Mouse (Mus musculus): ENCODE results near the gene Gdf2.

DNA sequence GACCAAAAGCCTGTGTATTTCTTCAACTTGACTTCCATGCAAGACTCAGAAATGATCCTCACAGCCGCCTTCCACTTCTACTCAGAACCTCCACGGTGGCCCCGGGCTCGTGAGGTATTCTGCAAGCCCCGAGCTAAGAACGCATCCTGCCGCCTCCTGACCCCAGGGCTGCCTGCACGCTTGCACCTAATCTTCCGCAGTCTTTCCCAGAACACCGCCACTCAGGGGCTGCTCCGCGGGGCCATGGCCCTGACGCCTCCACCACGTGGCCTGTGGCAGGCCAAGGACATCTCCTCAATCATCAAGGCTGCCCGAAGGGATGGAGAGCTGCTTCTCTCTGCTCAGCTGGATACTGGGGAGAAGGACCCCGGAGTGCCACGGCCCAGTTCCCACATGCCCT is 9.0 kb upstream of the Gdf2 start:
- TF ChIP-seq NELFE (IDR thresholded peaks at IDR 0.05; ENCODE audit: low read depth, low read length) = no peak
- TF ChIP-seq CHD2 (IDR thresholded peaks at IDR 0.05; ENCODE audit: low read length) = no peak
- TF ChIP-seq CTCF (IDR thresholded peaks at IDR 0.05 in 2 of 3, conservative IDR thresholded peaks at IDR 0.05 in 1 of 3; ENCODE audit: control insufficient read depth in 1 of 3, insufficient read depth in 1 of 3, low read depth in 2 of 3, low read length in 3 of 3, poor library complexity in 1 of 3, severe bottlenecking in 1 of 3) = no peak
